Mouse (Mus musculus) embryonic facial prominence, embryonic 13.5 days (tissue): ENCODE results near the gene Scarf2. TPM values are rescaled to one million over a fixed set of nuclear protein-coding genes. Genes with fewer than 3 reads are reported as not detected.

Source experiments
- ATAC-seq: fragments of 200-750 bp; cut with Nextera tagmentation; 2 replicates; pipeline ENCODE4 v1.8.0; 2017; ENCODE audit warnings: low read depth; ENCODE audit not compliant: insufficient number of reproducible peaks, insufficient read depth, low FRiP score, low TSS enrichment
- H3K27ac ChIP-seq: fragments of 300-500 bp; sonication (generic); 2 replicates; pipeline ENCODE4 v1.5.1; 2015; ENCODE audit warnings: moderate library complexity, mild to moderate bottlenecking, inconsistent platforms
- H3K27me3 ChIP-seq: fragments of 300-500 bp; sonication (generic); 2 replicates; pipeline ENCODE4 v1.6.1; 2015; ENCODE audit warnings: mild to moderate bottlenecking, inconsistent platforms
- H3K36me3 ChIP-seq: fragments of 300-500 bp; sonication (generic); 2 replicates; pipeline ENCODE4 v1.6.1; 2015; ENCODE audit warnings: mild to moderate bottlenecking, inconsistent platforms
- H3K4me1 ChIP-seq: fragments of 300-500 bp; sonication (generic); 2 replicates; pipeline ENCODE4 v1.6.1; 2015; ENCODE audit warnings: inconsistent platforms
- H3K4me2 ChIP-seq: fragments of 300-500 bp; sonication (generic); 2 replicates; pipeline ENCODE4 v1.6.1; 2015; ENCODE audit warnings: moderate library complexity, mild to moderate bottlenecking, inconsistent platforms
- H3K4me3 ChIP-seq: fragments of 300-500 bp; sonication (generic); 2 replicates; pipeline ENCODE4 v1.5.1; 2015; ENCODE audit warnings: mild to moderate bottlenecking, inconsistent platforms
- H3K9ac ChIP-seq: fragments of 300-500 bp; sonication (generic); 2 replicates; pipeline ENCODE4 v1.6.1; 2015; ENCODE audit warnings: mild to moderate bottlenecking, inconsistent platforms
- H3K9me3 ChIP-seq: fragments of 300-500 bp; sonication (generic); 2 replicates; pipeline ENCODE4 v1.6.1; 2016; ENCODE audit warnings: inconsistent platforms
- WGBS: fragments of 180-500 bp; shearing (Covaris S2); methylation state at CpG from one replicate; pipeline ENCODE4 v1.1.7; 2015; ENCODE audit warnings: mixed read lengths; 5-methylcytosine and 5-hydroxymethylcytosine counted together
- polyA plus RNA-seq: library from polyadenylated mRNA; unstranded; fragments of >200 nt; fragmentation: Nextera tagmentation; extraction: Ambion mirVana; gene quantifications from 2 replicates; pipeline ENCODE4 v1.2.1, GENCODE M21; 2015

The Scarf2 gene
- polyA plus RNA-seq, 1 experiment from 2014 or later, result 39.0 TPM

DNA sequence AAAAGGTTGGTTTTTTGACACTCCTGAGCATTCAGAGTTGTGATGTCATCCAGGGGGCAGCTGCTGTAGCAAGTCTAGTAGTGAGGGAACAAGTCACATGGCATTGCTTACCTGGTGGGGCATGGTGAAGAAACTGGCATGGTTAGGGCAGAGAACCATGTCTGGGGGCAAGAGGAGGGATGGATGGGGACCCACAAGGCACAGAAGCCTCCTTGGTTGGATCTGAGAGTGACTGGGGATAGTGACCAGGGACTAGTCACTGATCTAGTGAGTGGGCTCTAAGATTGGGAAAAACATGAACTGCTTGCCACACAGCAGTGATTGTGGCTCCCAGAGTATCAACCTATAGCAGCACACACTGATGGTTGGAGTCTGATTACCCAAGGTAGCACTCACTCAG, 2.5 kb downstream of the Scarf2 start:
- no peak for ATAC-seq
- peaks cover 50% of the 10 kb centered on the region for H3K27me3 ChIP-seq
- peak overlapping the region; percentile 82 for H3K4me2 ChIP-seq
- H3K4me3 ChIP-seq, result peak overlapping the region; percentile 75
- H3K36me3 ChIP-seq, result peaks cover 17% of the 10 kb centered on the region
- H3K9me3 ChIP-seq, result no peaks in the 10 kb centered on the region
- peak overlapping the region; percentile 95 for H3K9ac ChIP-seq
- H3K27ac ChIP-seq, result peak overlapping the region; percentile 99; the same call in 1 of the 2 replicates
- peaks cover 78% of the 10 kb centered on the region for H3K4me1 ChIP-seq

DNA sequence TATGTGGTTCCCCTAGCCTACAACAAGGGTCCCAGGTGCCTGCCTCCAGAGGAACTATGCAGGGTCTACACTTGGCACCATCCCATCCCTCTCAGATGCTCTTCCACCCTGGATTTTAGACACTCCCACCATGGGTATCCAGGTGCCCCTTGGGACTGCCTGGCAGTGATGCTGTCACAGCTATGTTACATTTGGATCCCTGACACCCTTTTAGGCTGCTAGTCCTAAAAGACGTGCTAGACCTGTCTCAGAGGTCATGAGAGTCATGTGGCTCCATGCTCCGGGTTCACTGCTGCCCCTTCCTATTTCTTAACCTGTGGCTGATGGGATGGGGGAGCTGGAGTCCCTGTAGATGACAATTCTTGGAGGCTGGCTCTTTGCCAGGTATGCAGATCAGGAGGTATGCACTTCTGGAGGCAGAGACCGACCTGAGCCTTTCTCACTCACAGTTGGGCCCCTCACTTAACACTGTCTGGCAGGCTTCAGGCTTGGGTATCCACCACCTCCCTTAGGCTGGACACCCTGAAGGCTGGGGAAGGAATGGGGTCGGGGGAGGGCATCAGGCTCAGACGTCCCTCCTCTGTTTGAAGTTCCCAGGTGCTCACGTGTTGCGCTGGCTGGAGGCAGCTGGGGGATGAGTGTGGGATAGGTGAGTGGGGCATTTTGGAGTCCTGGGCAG, 4.8 kb downstream of the Scarf2 start:
- Histone ChIP-seq H3K4me1 (peaks cover 84% of the 10 kb centered on the region), H3K9ac (peak overlapping the region; percentile 69; the same call in 1 of the 2 replicates), H3K9me3 (no peaks in the 10 kb centered on the region), H3K27me3 (peaks cover 66% of the 10 kb centered on the region), H3K4me3 (peak overlapping the region; percentile 35), H3K27ac (no peak overlapping the region; the same call in 1 of the 2 replicates), H3K4me2 (peak overlapping the region; percentile 77), H3K36me3 (peaks cover 34% of the 10 kb centered on the region)
- 13% methylated on average over 7 of the region's 7 CpGs for WGBS
- ATAC-seq, result no peak

DNA sequence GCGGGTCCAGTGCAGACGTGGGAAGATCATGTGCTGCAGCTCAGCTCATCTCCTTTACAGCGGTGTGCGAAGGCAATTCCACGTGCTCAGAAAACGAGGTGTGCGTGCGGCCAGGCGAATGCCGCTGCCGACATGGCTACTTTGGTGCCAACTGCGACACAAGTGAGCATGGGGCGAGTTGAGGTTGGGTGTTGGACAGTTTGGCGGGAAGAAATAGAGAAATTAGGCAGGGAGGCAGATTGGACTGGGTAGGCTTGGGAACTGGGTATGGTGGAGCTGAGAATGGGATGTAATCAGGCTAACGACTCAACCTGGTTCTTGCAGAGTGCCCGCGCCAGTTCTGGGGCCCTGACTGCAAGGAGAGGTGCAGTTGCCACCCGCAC, 5.4 kb downstream of the Scarf2 start:
- H3K27me3 ChIP-seq, result peaks cover 66% of the 10 kb centered on the region
- H3K9ac ChIP-seq, result peak overlapping the region; percentile 69
- peak overlapping the region; percentile 35 for H3K4me3 ChIP-seq
- H3K9me3 ChIP-seq, result no peaks in the 10 kb centered on the region
- H3K4me2 ChIP-seq, result peak overlapping the region; percentile 77
- H3K27ac ChIP-seq, result peak overlapping the region; percentile 55; the same call in 1 of the 2 replicates
- ATAC-seq, result no peak
- peaks cover 88% of the 10 kb centered on the region for H3K4me1 ChIP-seq
- H3K36me3 ChIP-seq, result peaks cover 38% of the 10 kb centered on the region
- WGBS, result 12% methylated on average over 18 of the region's 18 CpGs

DNA sequence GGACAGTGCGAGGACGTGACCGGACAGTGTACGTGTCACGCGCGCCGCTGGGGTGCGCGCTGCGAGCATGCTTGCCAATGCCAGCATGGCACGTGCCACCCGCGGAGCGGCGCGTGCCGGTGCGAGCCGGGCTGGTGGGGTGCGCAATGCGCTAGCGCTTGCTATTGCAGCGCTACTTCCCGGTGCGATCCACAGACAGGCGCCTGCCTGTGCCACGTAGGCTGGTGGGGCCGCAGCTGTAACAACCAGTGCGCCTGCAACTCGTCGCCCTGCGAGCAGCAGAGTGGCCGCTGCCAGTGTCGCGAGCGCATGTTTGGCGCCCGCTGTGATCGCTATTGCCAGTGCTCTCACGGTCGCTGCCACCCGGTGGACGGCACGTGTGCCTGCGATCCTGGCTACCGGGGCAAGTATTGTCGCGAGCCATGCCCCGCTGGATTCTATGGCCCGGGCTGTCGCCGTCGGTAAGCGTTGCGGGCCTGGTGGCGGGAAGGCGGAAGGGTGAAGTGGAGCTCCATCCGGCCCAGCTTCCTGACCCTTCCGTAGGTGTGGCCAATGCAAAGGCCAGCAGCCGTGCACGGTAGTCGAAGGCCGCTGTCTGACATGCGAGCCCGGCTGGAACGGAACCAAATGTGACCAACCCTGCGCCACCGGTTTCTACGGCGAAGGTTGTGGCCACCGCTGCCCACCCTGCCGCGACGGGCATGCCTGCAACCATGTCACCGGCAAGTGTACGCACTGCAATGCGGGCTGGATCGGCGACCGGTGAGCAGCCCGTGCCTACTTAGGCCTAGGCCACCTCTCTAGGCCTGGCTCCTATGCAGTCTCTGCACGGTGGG, 6.0 kb downstream of the Scarf2 start:
- Histone ChIP-seq H3K4me2 (peak overlapping the region; percentile 77), H3K27ac (peak overlapping the region; percentile 57; the same call in 1 of the 2 replicates), H3K36me3 (peaks cover 44% of the 10 kb centered on the region), H3K4me1 (peaks cover 94% of the 10 kb centered on the region), H3K9ac (peak overlapping the region; percentile 69), H3K4me3 (peak overlapping the region; percentile 35), H3K27me3 (peaks cover 66% of the 10 kb centered on the region), H3K9me3 (no peaks in the 10 kb centered on the region)
- 7% methylated on average over 83 of the region's 83 CpGs for WGBS
- no peak for ATAC-seq

DNA sequence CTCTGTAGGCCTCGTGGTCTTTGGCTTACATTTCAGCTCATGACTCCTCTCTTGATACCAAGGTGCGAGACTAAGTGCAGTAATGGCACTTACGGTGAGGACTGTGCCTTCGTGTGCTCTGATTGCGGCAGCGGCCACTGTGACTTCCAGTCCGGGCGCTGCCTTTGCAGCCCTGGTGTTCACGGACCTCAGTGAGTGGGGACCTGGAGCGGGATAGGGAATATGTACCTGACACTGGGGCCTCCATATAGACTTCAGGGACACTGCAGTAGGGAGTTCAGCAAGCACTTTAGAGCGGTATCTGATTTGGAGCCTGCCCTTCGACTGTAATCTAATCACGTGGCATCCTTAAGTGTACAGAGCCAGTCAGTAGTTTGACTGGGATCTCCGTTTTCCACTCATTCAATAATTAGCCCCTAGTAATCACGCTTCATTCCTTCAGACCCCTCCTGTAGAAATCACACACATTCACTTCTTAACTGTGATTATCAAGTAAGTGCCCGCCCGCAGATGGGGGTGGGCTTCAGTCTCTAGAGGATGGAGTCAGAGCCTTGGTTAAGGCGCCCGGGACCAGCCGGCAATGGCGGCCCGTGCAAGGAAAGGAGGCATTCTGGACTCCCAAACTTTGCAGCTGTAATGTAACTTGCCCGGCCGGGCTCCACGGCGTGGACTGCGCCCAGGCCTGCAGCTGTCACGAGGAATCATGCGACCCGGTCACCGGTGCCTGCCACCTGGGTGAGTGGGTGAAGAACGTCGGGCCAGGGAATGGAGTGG, 6.8 kb downstream of the Scarf2 start:
- Histone ChIP-seq H3K9ac (peak overlapping the region; percentile 69), H3K4me2 (peak overlapping the region; percentile 77), H3K27me3 (peaks cover 63% of the 10 kb centered on the region), H3K4me3 (peak overlapping the region; percentile 35), H3K36me3 (peaks cover 50% of the 10 kb centered on the region), H3K27ac (peak overlapping the region; percentile 57), H3K4me1 (peaks cover 97% of the 10 kb centered on the region), H3K9me3 (no peaks in the 10 kb centered on the region)
- no peak for ATAC-seq
- WGBS, result 16% methylated on average over 33 of the region's 33 CpGs

- H3K4me2 ChIP-seq, result peak overlapping the region; percentile 77
- peaks cover 97% of the 10 kb centered on the region for H3K4me1 ChIP-seq
- no peak for ATAC-seq
- 9% methylated on average over 33 of the region's 33 CpGs for WGBS
- H3K9ac ChIP-seq, result peak overlapping the region; percentile 69
- H3K27me3 ChIP-seq, result peaks cover 57% of the 10 kb centered on the region
- peaks cover 54% of the 10 kb centered on the region for H3K36me3 ChIP-seq
- H3K27ac ChIP-seq, result peak overlapping the region; percentile 93
- peak overlapping the region; percentile 35 for H3K4me3 ChIP-seq
- no peaks in the 10 kb centered on the region for H3K9me3 ChIP-seq
Measured at GRCm38 (mm10) chr16:17804449-17804912, 7.4 kb downstream of the Scarf2 start.

- Histone ChIP-seq H3K36me3 (peaks cover 54% of the 10 kb centered on the region), H3K4me3 (peak overlapping the region; percentile 35), H3K4me1 (peaks cover 97% of the 10 kb centered on the region), H3K27ac (peak overlapping the region; percentile 93), H3K27me3 (peaks cover 54% of the 10 kb centered on the region), H3K9ac (peak overlapping the region; percentile 69), H3K9me3 (no peaks in the 10 kb centered on the region), H3K4me2 (peak overlapping the region; percentile 77)
- 23% methylated on average over 7 of the region's 7 CpGs for WGBS
- no peak for ATAC-seq
Measured at GRCm38 (mm10) chr16:17804982-17805381, 7.9 kb downstream of the Scarf2 start.

GRCm38 (mm10) chr16:17806581-17807191, 9.6 kb downstream of the Scarf2 start:
- peaks cover 54% of the 10 kb centered on the region for H3K36me3 ChIP-seq
- H3K9ac ChIP-seq, result peak overlapping the region; percentile 79
- no peaks in the 10 kb centered on the region for H3K9me3 ChIP-seq
- peaks cover 49% of the 10 kb centered on the region for H3K27me3 ChIP-seq
- H3K27ac ChIP-seq, result peak overlapping the region; percentile 93
- peak overlapping the region; percentile 77 for H3K4me2 ChIP-seq
- WGBS, result 4% methylated on average over 44 of the region's 50 CpGs
- H3K4me1 ChIP-seq, result peaks cover 96% of the 10 kb centered on the region
- ATAC-seq, result no peak
- H3K4me3 ChIP-seq, result peak overlapping the region; percentile 43

- H3K36me3 ChIP-seq, result peaks cover 54% of the 10 kb centered on the region
- peaks cover 96% of the 10 kb centered on the region for H3K4me1 ChIP-seq
- 4% methylated on average over 71 of the region's 73 CpGs for WGBS
- no peaks in the 10 kb centered on the region for H3K9me3 ChIP-seq
- H3K4me3 ChIP-seq, result peak overlapping the region; percentile 43
- peak overlapping the region; percentile 77 for H3K4me2 ChIP-seq
- H3K9ac ChIP-seq, result peak overlapping the region; percentile 79
- H3K27me3 ChIP-seq, result peaks cover 42% of the 10 kb centered on the region
- H3K27ac ChIP-seq, result peak overlapping the region; percentile 93
- peak; percentile 22; the same call in 1 of the 2 replicates for ATAC-seq
Measured at GRCm38 (mm10) chr16:17807192-17808009, 10.3 kb downstream of the Scarf2 start.

DNA sequence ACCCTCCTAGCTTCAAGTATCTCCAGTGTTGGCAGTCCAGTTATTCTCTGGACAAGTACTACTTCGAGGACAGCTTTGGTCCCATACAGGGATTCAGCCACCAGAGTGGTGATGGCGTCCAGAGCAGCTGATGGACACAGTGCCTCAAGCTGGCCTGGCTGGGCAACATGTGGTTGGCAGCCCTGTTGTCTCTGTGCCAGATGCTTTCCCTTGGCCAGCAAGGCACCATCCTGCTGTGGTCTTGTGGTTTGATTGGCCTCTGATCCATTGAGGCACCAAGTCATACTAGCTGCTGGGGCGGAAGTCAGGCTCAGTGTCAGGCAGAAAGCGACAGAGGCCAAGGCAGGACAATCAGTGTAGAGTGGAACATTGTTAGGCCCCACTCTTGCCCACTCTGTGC, 12.0 kb downstream of the Scarf2 start:
- H3K4me3 ChIP-seq, result 0 out of 2 replicates have a peak overlapping the region, but pooled peaks have one; percentile 4
- H3K27me3 ChIP-seq, result peaks cover 25% of the 10 kb centered on the region
- peaks cover 39% of the 10 kb centered on the region for H3K36me3 ChIP-seq
- ATAC-seq, result peak; percentile 1; the same call in 1 of the 2 replicates
- no peaks in the 10 kb centered on the region for H3K9me3 ChIP-seq
- H3K4me1 ChIP-seq, result peaks cover 86% of the 10 kb centered on the region
- 76% methylated on average over 4 of the region's 4 CpGs for WGBS
- H3K4me2 ChIP-seq, result peak overlapping the region; percentile 37; the same call in 1 of the 2 replicates
- peak overlapping the region; percentile 59 for H3K9ac ChIP-seq
- peak overlapping the region; percentile 98 for H3K27ac ChIP-seq
